Mouse (Mus musculus): Measurements from ENCODE around the gene Pink1.

GRCm38 (mm10) chr4:138322692-138323091, 3.4 kb downstream of the Pink1 start:
- TF ChIP-seq CTCF (IDR thresholded peaks at IDR 0.05; ENCODE audit: extremely low read depth, insufficient read depth, insufficient read length, insufficient replicate concordance) (no peak), POLR2A (IDR thresholded peaks at IDR 0.05; ENCODE audit: low read depth, low read length) (no peak)
